ENCODE assay signal across 7 mouse cellular contexts in genomic region chr6:54507002-54507401, GRCm38 (mm10). TPM values are rescaled to one million over a fixed set of nuclear protein-coding genes. Genes with fewer than 3 reads are reported as not detected.
DNase-seq lines count a peak whose midpoint lies in the region; ATAC-seq lines count a peak whose summit lies in the region.

No protein-coding gene starts in this region.

- peak; percentile 14 for DNase-seq in thymus, postnatal 25 days
- DNase-seq in thymus, adult 18-20 months = no peak
- peak; percentile 78 for DNase-seq in cerebellum, adult 9-10 months
- DNase-seq in forelimb bud, embryonic 11.5 days (ENCODE audit: low read depth, low spot score) = peak; percentile 62
- peak; percentile 65 for DNase-seq in kidney, postnatal 14 days
- DNase-seq in thymus, postnatal 4 days = peak; percentile 30

- ATAC-seq in megakaryocyte progenitor cell, adult 5-6 weeks (replicated peaks; ENCODE audit: poor library complexity) = peak; percentile 61; the same call in 1 of the 2 replicates

RNA-seq across cellular contexts. Expression of gene Scrn1, which starts 59.3 kb away (rescaled TPM):
- 0.05 TPM in 1 of 2 replicates, not detected in the other for total RNA-seq in megakaryocyte progenitor cell, adult 5-6 weeks (2015)
- total RNA-seq in megakaryocyte progenitor cell, adult 5-6 weeks (2017) = 0.95 TPM in 1 of 2 replicates, not detected in the other

Comparison
In these comparisons a context has a peak if more than half of its experiments do, and no peak if none do; other contexts are left out.
1. DNase-seq: peak in thymus, postnatal 25 days (single experiment), cerebellum, adult 9-10 months (single experiment), forelimb bud, embryonic 11.5 days (single experiment), kidney, postnatal 14 days (single experiment) and thymus, postnatal 4 days (single experiment); none in thymus, adult 18-20 months (0 of 2).